Mouse (Mus musculus) ES-Bruce4 (cell line): ENCODE results near the gene Ddrgk1. TPM values are rescaled to one million over a fixed set of nuclear protein-coding genes. Genes with fewer than 3 reads are reported as not detected.

Source experiments
- H3K27ac ChIP-seq: 2 replicates; pipeline ENCODE4 v1.5.1; 2012; ENCODE audit warnings: low read length, inconsistent platforms; ENCODE audit not compliant: insufficient read depth
- H3K27me3 ChIP-seq: 2 replicates; pipeline ENCODE4 v1.6.1; 2012; ENCODE audit warnings: mild to moderate bottlenecking, low read length, inconsistent platforms; ENCODE audit not compliant: control insufficient read depth, poor library complexity, insufficient read depth, severe bottlenecking
- H3K36me3 ChIP-seq: 2 replicates; pipeline ENCODE4 v1.6.1; 2012; ENCODE audit warnings: inconsistent platforms, mild to moderate bottlenecking, low read length, moderate library complexity; ENCODE audit not compliant: control insufficient read depth, poor library complexity, insufficient read depth, severe bottlenecking
- H3K4me1 ChIP-seq: one replicate; pipeline ENCODE4 v1.8.1; 2011; ENCODE audit warnings: low read length; ENCODE audit not compliant: control insufficient read depth, insufficient read depth
- H3K4me3 ChIP-seq: 2 replicates; pipeline ENCODE4 v1.5.1; 2011; ENCODE audit warnings: low read depth, mild to moderate bottlenecking, low read length
- H3K9ac ChIP-seq: 2 replicates; pipeline ENCODE4 v1.6.1; 2012; ENCODE audit warnings: low read depth, mild to moderate bottlenecking, inconsistent platforms; ENCODE audit not compliant: poor library complexity, severe bottlenecking
- H3K9me3 ChIP-seq: replicated peaks from 2 replicates; pipeline ENCODE4 v1.6.1; 2012; ENCODE audit warnings: mild to moderate bottlenecking, low read length, inconsistent platforms; ENCODE audit not compliant: control insufficient read depth, poor library complexity, insufficient read depth, severe bottlenecking
- CTCF ChIP-seq: IDR thresholded peaks from one replicate; pipeline ENCODE4 v1.8.1; 2011; ENCODE audit warnings: low read depth, low read length
- EP300 ChIP-seq: IDR thresholded peaks from 2 replicates; pipeline ENCODE4 v1.6.1; 2011; ENCODE audit warnings: low read depth, low read length; ENCODE audit not compliant: insufficient read depth
- POLR2A ChIP-seq: IDR thresholded peaks from one replicate; pipeline ENCODE4 v1.8.1; 2011; ENCODE audit warnings: low read length; ENCODE audit not compliant: insufficient read depth
- polyA plus RNA-seq: library from polyadenylated mRNA; stranded (reverse); fragments of >200 nt; gene quantifications from 2 replicates; pipeline ENCODE4 v1.2.4, GENCODE M21; 2011; ENCODE audit warnings: low read depth; ENCODE audit not compliant: missing spikeins, insufficient read depth, insufficient read length

Ddrgk1 gene
- polyA plus RNA-seq, 1 experiment = 39.3 TPM

DNA sequence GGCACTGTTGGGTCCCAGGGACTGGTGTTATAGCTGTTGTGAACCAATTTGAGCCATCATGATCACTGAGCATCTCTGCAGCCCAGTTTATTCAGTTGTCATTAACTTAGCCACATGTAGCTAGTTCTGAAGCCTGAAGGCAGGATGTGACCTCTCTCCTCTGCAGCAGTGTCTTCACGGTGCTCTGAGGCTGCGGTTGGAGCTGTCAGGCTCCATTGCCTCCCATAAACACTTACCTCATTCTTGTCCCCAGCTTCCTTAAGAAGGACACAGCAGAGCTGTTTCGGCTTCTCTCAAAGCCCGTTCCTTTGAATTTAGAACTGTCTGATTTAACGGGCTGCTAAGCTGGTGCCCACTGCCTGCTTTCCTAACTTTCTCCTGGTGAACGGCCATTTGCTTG, 15.4 kb upstream of the Ddrgk1 start:
- no peak for TF ChIP-seq EP300
- no peak for TF ChIP-seq POLR2A
- TF ChIP-seq CTCF = no peak
- no peaks in the 10 kb centered on the region for H3K9me3 ChIP-seq
- no peak overlapping the region for H3K9ac ChIP-seq
- no peaks in the 10 kb centered on the region for H3K4me1 ChIP-seq
- H3K36me3 ChIP-seq = peaks cover 39% of the 10 kb centered on the region
- H3K4me3 ChIP-seq = no peak overlapping the region
- H3K27ac ChIP-seq = no peak overlapping the region
- no peaks in the 10 kb centered on the region for H3K27me3 ChIP-seq

DNA sequence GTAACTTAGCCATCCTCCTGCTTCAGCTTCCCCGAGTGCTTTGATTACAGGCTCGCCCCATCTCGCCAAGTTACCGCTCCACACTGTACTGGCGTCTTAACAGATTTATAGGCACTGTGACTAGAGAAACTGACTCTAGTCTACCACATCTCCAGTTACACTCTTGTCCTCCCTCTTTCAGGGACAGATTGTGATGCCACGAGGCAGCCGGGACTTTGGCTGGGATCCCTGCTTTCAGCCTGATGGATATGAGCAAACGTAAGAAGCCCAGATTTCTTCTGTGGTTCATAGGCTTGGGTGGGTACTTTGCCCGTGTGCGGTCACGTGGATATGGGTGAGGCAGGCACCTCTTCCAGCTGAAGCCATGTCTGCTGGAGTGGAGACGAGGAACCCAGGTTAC, 14.7 kb upstream of the Ddrgk1 start:
- Histone ChIP-seq H3K27ac (no peak overlapping the region), H3K36me3 (peaks cover 41% of the 10 kb centered on the region), H3K27me3 (no peaks in the 10 kb centered on the region), H3K9ac (no peak overlapping the region), H3K4me1 (no peaks in the 10 kb centered on the region), H3K9me3 (no peaks in the 10 kb centered on the region), H3K4me3 (no peak overlapping the region)
- TF ChIP-seq CTCF (no peak), EP300 (no peak), POLR2A (no peak)

DNA sequence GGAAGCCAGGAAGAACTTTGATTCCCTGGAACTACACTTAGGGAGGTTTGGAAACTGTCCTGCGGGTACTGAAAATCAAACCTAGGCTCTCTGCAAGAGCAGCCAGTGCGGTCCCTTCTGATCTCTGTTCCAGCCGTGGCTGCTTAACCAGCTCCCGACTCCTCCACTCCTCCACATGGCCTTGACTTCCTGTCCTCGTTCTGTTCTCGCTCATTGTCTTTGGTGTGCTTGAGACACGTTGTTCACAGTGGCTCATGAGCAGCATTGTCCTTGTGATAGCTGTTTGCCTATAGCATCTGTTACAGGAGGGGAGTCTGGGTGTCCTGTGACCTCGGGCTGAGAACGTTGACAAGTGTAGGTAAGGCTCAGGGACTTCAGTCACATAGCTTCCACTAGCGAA, 12.8 kb upstream of the Ddrgk1 start:
- Histone ChIP-seq H3K27ac (no peak overlapping the region), H3K9ac (no peak overlapping the region), H3K27me3 (no peaks in the 10 kb centered on the region), H3K4me3 (no peak overlapping the region), H3K9me3 (no peaks in the 10 kb centered on the region), H3K36me3 (peaks cover 56% of the 10 kb centered on the region), H3K4me1 (no peaks in the 10 kb centered on the region)
- TF ChIP-seq POLR2A (no peak), EP300 (no peak), CTCF (no peak)

DNA sequence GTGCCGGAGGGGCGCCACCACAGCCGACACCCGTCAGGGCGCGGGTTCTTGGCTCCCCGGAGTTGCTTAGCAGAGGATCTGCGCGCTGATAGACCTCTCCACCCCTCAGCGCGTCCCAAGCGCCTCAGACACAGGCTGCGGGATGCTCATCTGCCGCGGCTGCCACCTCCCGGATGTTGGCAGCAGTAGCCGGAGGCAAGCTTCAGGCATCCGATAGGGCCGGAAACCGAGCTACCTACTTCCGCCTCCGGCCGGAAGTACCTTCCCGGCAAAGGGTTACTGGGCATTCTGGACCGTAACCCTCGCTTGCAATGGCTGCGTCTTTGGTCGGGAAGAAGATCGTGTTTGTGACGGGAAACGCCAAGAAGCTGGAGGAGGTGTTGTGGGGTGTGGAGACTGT, 3.1 kb upstream of the Ddrgk1 start, which contains the start of gene Itpa:
TSS of gene Itpa (plus strand) at position 52 of the 400 bp plus-strand sequence.
- Histone ChIP-seq H3K9me3 (no peaks in the 10 kb centered on the region), H3K27me3 (no peaks in the 10 kb centered on the region), H3K9ac (peak within 1 kb of the TSS; percentile 79), H3K36me3 (peaks cover 12% of the 10 kb centered on the region), H3K4me3 (peak within 1 kb of the TSS; percentile 89), H3K27ac (peak within 1 kb of the TSS; percentile 28; the same call in 1 of the 2 replicates), H3K4me1 (peaks cover 4% of the 10 kb centered on the region)
- TF ChIP-seq POLR2A (no peak), EP300 (0 out of 2 replicates have a peak, but pooled peaks have one; percentile 36)

DNA sequence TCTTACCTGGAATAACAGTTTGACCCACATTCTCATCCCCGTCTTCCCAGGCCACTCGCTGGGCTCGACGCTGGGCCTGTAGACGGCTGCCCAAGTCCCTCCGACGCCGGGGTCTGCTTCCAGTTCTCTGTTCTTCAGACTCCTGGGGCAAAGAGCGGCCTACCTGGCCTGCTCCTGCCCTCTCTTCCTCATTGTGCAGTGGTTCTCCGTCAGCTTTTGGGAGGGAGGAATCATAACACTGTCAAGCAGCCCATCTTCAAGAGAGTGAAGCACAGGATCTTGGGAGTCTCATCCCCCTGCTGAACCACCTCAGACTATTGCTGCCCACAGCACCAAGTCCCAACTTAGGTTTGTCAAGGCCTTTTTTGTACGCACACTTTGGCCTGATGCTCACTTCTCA, 1.1 kb downstream of the Ddrgk1 start:
- Histone ChIP-seq H3K4me3 (peak overlapping the region; percentile 89), H3K27ac (no peak overlapping the region), H3K36me3 (peaks cover 4% of the 10 kb centered on the region), H3K9ac (peak overlapping the region; percentile 87), H3K9me3 (no peaks in the 10 kb centered on the region), H3K4me1 (no peaks in the 10 kb centered on the region), H3K27me3 (no peaks in the 10 kb centered on the region)
- TF ChIP-seq EP300 (no peak), CTCF (no peak), POLR2A (no peak)

DNA sequence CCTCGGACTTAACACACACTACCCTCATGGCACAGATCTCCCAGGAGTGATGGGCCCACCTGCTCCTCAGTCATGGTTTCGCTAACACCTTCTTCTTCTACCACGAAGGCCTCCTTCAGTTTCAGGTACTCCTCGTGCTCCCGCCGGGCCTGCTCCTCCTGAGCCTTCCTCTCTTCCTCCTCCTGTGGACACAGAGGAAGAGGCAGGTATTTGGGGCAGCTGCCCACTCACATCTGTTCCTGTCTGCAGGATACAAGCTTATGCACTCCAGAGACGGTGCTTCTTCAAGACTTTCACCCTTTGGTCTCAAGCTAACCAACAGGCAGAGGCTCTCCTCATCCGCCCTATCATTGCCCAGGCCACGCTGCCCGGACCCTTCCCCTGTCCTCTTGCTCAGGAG, 5.9 kb downstream of the Ddrgk1 start:
- no peak overlapping the region for H3K27ac ChIP-seq
- H3K4me3 ChIP-seq = no peak overlapping the region
- H3K4me1 ChIP-seq = no peaks in the 10 kb centered on the region
- H3K9ac ChIP-seq = no peak overlapping the region
- H3K9me3 ChIP-seq = no peaks in the 10 kb centered on the region
- no peak for TF ChIP-seq CTCF
- no peak for TF ChIP-seq POLR2A
- TF ChIP-seq EP300 = no peak
- peaks cover 16% of the 10 kb centered on the region for H3K36me3 ChIP-seq
- H3K27me3 ChIP-seq = no peaks in the 10 kb centered on the region
